Mouse (Mus musculus): ENCODE data around the gene Lrmda. TPM values are rescaled to one million over a fixed set of nuclear protein-coding genes. Genes with fewer than 3 reads are reported as not detected.

Gene Lrmda
- polyA plus RNA-seq, 1 experiment = not detected

DNA sequence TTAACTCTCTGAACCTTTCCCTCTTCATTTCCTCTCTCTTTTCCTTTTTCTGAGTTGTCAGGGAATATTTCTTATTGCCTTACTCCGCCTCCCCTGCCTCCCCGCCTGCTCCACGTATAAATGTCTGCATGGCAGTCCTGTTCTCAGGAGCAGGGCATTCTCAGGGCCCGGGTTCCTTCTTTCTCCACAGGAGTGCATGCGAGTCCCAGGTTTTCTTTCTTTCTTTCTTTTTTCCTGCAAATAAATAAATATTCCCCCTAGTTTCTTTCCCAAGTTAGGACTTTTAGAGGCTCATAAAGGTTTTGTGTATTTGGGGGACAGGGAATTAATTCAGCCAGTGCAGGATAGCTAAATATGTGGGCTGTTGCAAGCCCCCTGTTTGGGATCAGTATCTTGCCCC is 27.7 kb upstream of the Lrmda start:
- H3K27ac ChIP-seq (ENCODE audit: insufficient read depth, low read length) = no peak overlapping the region; the same call in 1 of the 2 replicates
- no peak overlapping the region for H3K4me3 ChIP-seq (ENCODE audit: insufficient read depth, low read length)
- H3K4me1 ChIP-seq (ENCODE audit: control insufficient read depth, insufficient read depth, low read length) = no peaks in the 10 kb centered on the region; the same call in 1 of the 2 replicates
- TF ChIP-seq CTCF (IDR thresholded peaks at IDR 0.05; ENCODE audit: borderline replicate concordance, insufficient read depth, low read length) (no peak), POLR2A (IDR thresholded peaks at IDR 0.05; ENCODE audit: low read depth, low read length) (no peak)

DNA sequence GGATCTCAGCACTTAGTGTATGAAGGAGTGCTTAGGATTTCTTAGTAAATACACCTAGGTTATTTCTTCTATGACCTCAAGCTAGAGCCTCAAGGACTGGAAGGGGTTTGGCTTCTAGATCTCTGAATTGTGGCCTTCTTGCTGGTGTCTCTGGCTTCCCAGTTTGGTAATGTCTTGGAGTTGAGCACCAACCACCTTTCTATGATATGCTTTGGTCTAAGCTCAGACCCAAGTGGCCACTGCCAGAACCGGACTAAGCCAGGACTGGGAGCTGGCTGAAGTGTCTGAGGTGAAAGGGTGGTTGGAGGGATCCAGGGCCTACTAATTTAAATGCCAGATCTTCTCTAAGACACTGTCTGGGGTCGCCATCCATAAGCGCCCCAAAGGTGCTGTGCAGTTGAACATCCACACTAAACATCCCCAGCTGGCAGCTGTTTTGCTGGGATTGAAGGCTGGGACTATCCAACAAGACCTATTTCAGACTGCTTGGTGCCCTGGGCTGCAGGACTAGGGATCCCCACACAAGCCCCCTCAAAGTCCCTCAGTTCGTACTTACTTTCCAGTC is 27.1 kb upstream of the Lrmda start:
- Histone ChIP-seq H3K4me3 (ENCODE audit: insufficient read depth, low read length) (no peak overlapping the region), H3K4me1 (ENCODE audit: control insufficient read depth, insufficient read depth, low read length) (no peaks in the 10 kb centered on the region; the same call in 1 of the 2 replicates), H3K27ac (ENCODE audit: insufficient read depth, low read length) (no peak overlapping the region; the same call in 1 of the 2 replicates)
- TF ChIP-seq CTCF (IDR thresholded peaks at IDR 0.05; ENCODE audit: borderline replicate concordance, insufficient read depth, low read length) (no peak), POLR2A (IDR thresholded peaks at IDR 0.05; ENCODE audit: low read depth, low read length) (no peak)

DNA sequence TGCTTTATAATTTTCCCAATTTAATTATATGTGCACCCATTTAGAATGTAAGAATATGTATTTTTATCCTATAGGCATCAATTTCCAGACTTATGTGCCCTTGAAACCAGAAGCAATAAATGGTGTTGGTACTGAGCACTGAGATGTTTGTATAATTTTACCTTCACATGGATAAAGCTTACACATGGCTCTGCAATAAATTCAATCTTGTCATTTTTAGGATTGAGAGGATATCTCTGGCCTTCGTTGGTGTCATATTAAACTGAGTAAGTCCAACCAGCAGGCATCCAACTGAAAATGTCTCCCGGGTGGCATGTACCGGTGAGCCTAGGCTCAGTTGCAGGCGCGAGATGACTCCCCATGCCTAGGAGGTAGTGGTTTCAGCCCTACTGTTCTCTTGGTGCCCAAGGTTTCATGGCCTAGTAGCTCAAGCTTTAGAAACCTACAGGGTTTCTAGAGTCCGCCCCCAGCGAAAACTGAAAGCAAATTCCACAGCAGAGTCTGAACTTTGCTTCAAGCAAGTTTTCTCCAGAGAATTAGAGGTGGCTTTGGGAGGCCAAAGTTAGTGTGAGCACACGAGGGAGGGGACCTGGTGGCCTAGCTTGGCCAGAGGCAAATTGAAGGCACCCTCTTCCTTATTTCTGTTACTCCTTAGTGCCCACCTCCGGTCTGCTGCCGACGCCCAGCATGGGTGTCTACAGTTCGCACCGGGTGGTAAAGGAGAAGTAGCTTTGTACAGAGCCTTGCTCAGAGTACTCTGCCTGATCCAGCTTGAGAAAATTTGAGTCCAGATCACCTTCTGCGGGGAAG is 26.1 kb upstream of the Lrmda start:
- Histone ChIP-seq H3K4me3 (ENCODE audit: insufficient read depth, low read length) (peak overlapping the region; percentile 23), H3K27ac (ENCODE audit: insufficient read depth, low read length) (peak overlapping the region; percentile 54), H3K4me1 (ENCODE audit: control insufficient read depth, insufficient read depth, low read length) (no peaks in the 10 kb centered on the region; the same call in 1 of the 2 replicates)
- TF ChIP-seq CTCF (IDR thresholded peaks at IDR 0.05; ENCODE audit: borderline replicate concordance, insufficient read depth, low read length) (no peak), POLR2A (IDR thresholded peaks at IDR 0.05; ENCODE audit: low read depth, low read length) (no peak)

- TF ChIP-seq CTCF (IDR thresholded peaks at IDR 0.05; ENCODE audit: borderline replicate concordance, insufficient read depth, low read length) (no peak), POLR2A (IDR thresholded peaks at IDR 0.05; ENCODE audit: low read depth, low read length) (peak; percentile 20; the same call in 1 of the 2 replicates)
- Histone ChIP-seq H3K4me3 (ENCODE audit: insufficient read depth, low read length) (peak overlapping the region; percentile 59), H3K4me1 (ENCODE audit: control insufficient read depth, insufficient read depth, low read length) (no peaks in the 10 kb centered on the region; the same call in 1 of the 2 replicates), H3K27ac (ENCODE audit: insufficient read depth, low read length) (peak overlapping the region; percentile 55)
These were observed 25.2 kb upstream of the Lrmda start for GRCm38 (mm10) chr14:21994061-21994990.

DNA sequence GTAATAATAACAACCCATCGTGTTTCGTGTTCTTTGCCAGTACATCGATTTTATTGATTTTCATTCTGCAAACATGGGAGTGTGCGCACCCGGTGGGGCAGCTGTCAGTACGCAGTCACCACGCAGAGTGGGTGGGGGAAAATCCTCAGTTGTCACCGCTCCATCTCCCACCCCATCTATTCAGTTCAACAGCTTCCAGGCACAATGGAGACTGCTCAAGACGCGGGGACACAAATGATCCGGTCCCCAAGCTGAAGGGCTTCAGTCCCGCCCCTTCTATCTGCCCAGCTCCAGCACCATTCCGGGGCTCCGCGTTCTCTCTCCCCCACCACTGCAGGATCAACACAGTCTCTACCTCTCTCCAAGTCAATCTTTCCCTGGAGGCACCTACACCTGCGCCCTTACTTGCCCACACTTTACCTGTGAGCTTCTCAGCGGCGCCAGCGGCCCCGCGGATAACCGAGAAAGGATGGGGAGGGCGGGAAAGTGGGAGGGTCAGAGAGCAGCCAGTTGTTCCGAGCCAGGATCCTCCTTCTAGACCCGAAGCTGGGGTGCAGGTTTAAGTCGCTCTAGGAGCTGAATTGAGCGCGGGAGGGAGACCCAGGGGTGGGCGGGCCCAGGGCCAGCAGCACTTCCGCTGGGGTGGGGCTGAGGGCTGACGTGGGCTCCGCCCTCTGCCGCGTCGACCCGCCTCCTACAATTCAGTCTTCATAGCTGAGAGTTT is 24.3 kb upstream of the Lrmda start:
- peak overlapping the region; percentile 59 for H3K4me3 ChIP-seq (ENCODE audit: insufficient read depth, low read length)
- TF ChIP-seq POLR2A (IDR thresholded peaks at IDR 0.05; ENCODE audit: low read depth, low read length) (0 out of 2 replicates have a peak, but pooled peaks have one; percentile 41), CTCF (IDR thresholded peaks at IDR 0.05; ENCODE audit: borderline replicate concordance, insufficient read depth, low read length) (no peak)
- no peaks in the 10 kb centered on the region; the same call in 1 of the 2 replicates for H3K4me1 ChIP-seq (ENCODE audit: control insufficient read depth, insufficient read depth, low read length)
- H3K27ac ChIP-seq (ENCODE audit: insufficient read depth, low read length) = peak overlapping the region; percentile 55; the same call in 1 of the 2 replicates

DNA sequence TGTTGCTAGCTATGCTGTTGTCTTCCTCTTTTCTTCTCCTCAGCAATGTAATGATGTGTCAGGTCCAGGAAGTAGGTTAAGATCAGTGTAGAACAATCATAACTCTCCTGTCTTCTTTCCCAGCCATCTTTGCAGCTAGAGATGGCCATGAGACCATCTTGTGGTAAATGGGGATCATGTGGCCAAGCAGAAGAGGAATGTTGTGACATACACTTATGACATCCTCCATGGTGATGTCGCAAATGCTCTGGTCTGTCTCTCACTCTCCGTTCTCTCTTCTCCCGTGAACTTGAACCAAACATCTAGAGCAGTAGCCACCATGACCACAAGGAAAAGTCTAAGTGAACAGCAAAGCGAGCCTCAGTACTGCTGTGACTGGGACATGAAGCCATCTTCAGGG is 19.9 kb upstream of the Lrmda start:
- H3K27ac ChIP-seq (ENCODE audit: insufficient read depth, low read length) = no peak overlapping the region
- no peak for TF ChIP-seq POLR2A (IDR thresholded peaks at IDR 0.05; ENCODE audit: low read depth, low read length)
- TF ChIP-seq CTCF (IDR thresholded peaks at IDR 0.05; ENCODE audit: borderline replicate concordance, insufficient read depth, low read length) = no peak
- H3K4me1 ChIP-seq (ENCODE audit: control insufficient read depth, insufficient read depth, low read length) = no peaks in the 10 kb centered on the region
- no peak overlapping the region for H3K4me3 ChIP-seq (ENCODE audit: insufficient read depth, low read length)

DNA sequence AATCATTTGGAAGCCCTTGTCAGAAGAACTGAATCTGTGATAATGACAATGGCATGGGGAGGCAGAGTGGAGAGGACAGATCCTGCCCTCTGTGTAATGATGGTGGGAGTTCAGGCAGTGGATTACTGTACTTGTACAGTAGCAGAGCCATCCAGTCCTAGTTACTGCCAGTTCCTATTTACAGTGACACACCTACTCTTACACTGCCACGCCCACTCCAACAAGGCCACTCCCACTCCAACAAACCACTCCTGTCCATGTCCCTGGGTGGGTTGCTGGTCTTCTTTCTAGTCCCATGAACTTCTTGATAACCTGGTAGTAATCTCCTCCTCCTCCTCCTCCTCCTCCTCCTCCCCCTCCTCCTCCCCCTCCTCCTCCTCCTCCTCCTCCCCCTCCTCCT is 16.3 kb upstream of the Lrmda start:
- TF ChIP-seq CTCF (IDR thresholded peaks at IDR 0.05; ENCODE audit: borderline replicate concordance, insufficient read depth, low read length) = no peak
- TF ChIP-seq POLR2A (IDR thresholded peaks at IDR 0.05; ENCODE audit: low read depth, low read length) = no peak
- Histone ChIP-seq H3K4me1 (ENCODE audit: control insufficient read depth, insufficient read depth, low read length) (no peaks in the 10 kb centered on the region), H3K27ac (ENCODE audit: insufficient read depth, low read length) (peak overlapping the region; percentile 47), H3K4me3 (ENCODE audit: insufficient read depth, low read length) (no peak overlapping the region)

- H3K27ac ChIP-seq (ENCODE audit: insufficient read depth, low read length) = no peak overlapping the region
- no peak overlapping the region for H3K4me3 ChIP-seq (ENCODE audit: insufficient read depth, low read length)
- H3K4me1 ChIP-seq (ENCODE audit: control insufficient read depth, insufficient read depth, low read length) = no peaks in the 10 kb centered on the region
- no peak for TF ChIP-seq CTCF (IDR thresholded peaks at IDR 0.05; ENCODE audit: borderline replicate concordance, insufficient read depth, low read length)
- no peak for TF ChIP-seq POLR2A (IDR thresholded peaks at IDR 0.05; ENCODE audit: low read depth, low read length)
These were observed 15.9 kb upstream of the Lrmda start for GRCm38 (mm10) chr14:22003631-22004030.

DNA sequence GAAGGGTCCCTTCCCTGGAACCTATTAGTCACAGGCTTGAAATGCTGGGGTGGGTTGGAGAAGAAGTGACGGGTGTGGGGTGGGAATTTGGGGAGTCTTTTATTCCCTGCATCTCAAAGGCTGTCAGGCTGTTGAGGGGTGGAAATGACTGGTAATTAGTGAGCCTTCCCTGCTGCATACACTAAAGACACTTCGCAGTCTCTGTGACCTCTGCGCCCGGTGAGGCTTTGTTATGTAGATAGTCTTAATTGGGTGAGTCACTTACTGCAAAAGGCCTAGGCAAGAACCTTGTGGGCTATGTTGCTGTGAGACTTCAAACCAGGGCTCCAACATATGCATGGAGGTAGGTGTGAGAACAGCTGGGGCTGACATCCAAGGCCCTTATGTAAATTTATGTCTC is 14.6 kb upstream of the Lrmda start:
- no peak overlapping the region for H3K4me3 ChIP-seq (ENCODE audit: insufficient read depth, low read length)
- TF ChIP-seq CTCF (IDR thresholded peaks at IDR 0.05; ENCODE audit: borderline replicate concordance, insufficient read depth, low read length) (no peak), POLR2A (IDR thresholded peaks at IDR 0.05; ENCODE audit: low read depth, low read length) (no peak)
- H3K4me1 ChIP-seq (ENCODE audit: control insufficient read depth, insufficient read depth, low read length) = no peaks in the 10 kb centered on the region
- H3K27ac ChIP-seq (ENCODE audit: insufficient read depth, low read length) = no peak overlapping the region
